Comparison of ENCODE assay signal across 8 mouse cellular contexts in genomic region chr5:137746851-137747325, GRCm38 (mm10). TPM values are rescaled to one million over a fixed set of nuclear protein-coding genes. Genes with fewer than 3 reads are reported as not detected.
DNase-seq lines count a peak whose midpoint lies in the region; ATAC-seq and TF ChIP-seq lines count a peak whose summit lies in the region.

No protein-coding gene starts in this region.

- DNase-seq in kidney, adult 18-20 months = no peak
- no peak for DNase-seq in heart, postnatal 0 days (ENCODE audit: low spot score)
- peak; percentile 62 to 79 for DNase-seq in spleen, postnatal 10 days (ENCODE audit: low spot score in 2 of 2)
- no peak for DNase-seq in frontal cortex, postnatal 36 days (ENCODE audit: low spot score in 2 of 2)
- no peak for DNase-seq in layer of hippocampus, postnatal 36 days

- H3K4me1 ChIP-seq in kidney, embryonic 16.5 days (ENCODE audit: insufficient read depth, low read length) = peaks cover 30% of the 10 kb centered on the region
- peaks cover 9% of the 10 kb centered on the region for H3K4me1 ChIP-seq in bone marrow macrophage, adult 2 months (ENCODE audit: control insufficient read depth, insufficient read depth, low read length)
- peaks cover 30% of the 10 kb centered on the region for H3K4me1 ChIP-seq in heart, postnatal 0 days (ENCODE audit: control insufficient read depth, insufficient read depth)
- H3K4me1 ChIP-seq in liver, embryonic 12.5 days = peaks cover 66% of the 10 kb centered on the region

- no peak for TF ChIP-seq POLR2A in bone marrow macrophage, adult 2 months (IDR thresholded peaks at IDR 0.05; ENCODE audit: borderline replicate concordance, low read depth, low read length)

- H3K27ac ChIP-seq in kidney, embryonic 16.5 days (ENCODE audit: low read length) = peak overlapping the region; percentile 95
- H3K27ac ChIP-seq in bone marrow macrophage, adult 2 months (ENCODE audit: insufficient read depth, low read depth, low read length) = peak overlapping the region; percentile 90
- H3K27ac ChIP-seq in heart, postnatal 0 days (ENCODE audit: low read depth) = peak overlapping the region; percentile 99
- peak overlapping the region; percentile 99 for H3K27ac ChIP-seq in liver, embryonic 12.5 days

- peak overlapping the region; percentile 72 for H3K4me3 ChIP-seq in kidney, embryonic 16.5 days (ENCODE audit: low read length)
- H3K4me3 ChIP-seq in bone marrow macrophage, adult 2 months (ENCODE audit: insufficient read depth, low read length) = peak overlapping the region; percentile 79
- peak overlapping the region; percentile 71 for H3K4me3 ChIP-seq in heart, postnatal 0 days (ENCODE audit: low read depth, low read length)
- H3K4me3 ChIP-seq in liver, embryonic 12.5 days = peak overlapping the region; percentile 83

- no peak for TF ChIP-seq CTCF in bone marrow macrophage, adult 2 months (IDR thresholded peaks at IDR 0.05; ENCODE audit: low read depth, low read length)
- no peak for TF ChIP-seq CTCF in heart, postnatal 0 days (IDR thresholded peaks at IDR 0.05; ENCODE audit: low read depth)

- H3K9me3 ChIP-seq in kidney, embryonic 16.5 days (ENCODE audit: low read length) = no peaks in the 10 kb centered on the region
- no peaks in the 10 kb centered on the region for H3K9me3 ChIP-seq in heart, postnatal 0 days (replicated peaks; ENCODE audit: control insufficient read depth, low read length)
- no peaks in the 10 kb centered on the region for H3K9me3 ChIP-seq in liver, embryonic 12.5 days (replicated peaks)

- H3K9ac ChIP-seq in kidney, embryonic 16.5 days (replicated peaks; ENCODE audit: low read length) = peak overlapping the region; percentile 85
- H3K9ac ChIP-seq in heart, postnatal 0 days (replicated peaks; ENCODE audit: low read depth, low read length) = peak overlapping the region; percentile 92
- H3K9ac ChIP-seq in liver, embryonic 12.5 days = peak overlapping the region; percentile 96

- ATAC-seq in kidney, embryonic 16.5 days (ENCODE audit: low FRiP score, low TSS enrichment) = no peak
- no peak for ATAC-seq in heart, postnatal 0 days (ENCODE audit: insufficient read depth, low read depth)
- ATAC-seq in liver, embryonic 12.5 days = no peak

- H3K4me2 ChIP-seq in kidney, embryonic 16.5 days (replicated peaks; ENCODE audit: low read depth, low read length) = peak overlapping the region; percentile 99
- peak overlapping the region; percentile 100 for H3K4me2 ChIP-seq in heart, postnatal 0 days (ENCODE audit: low read depth, low read length)
- H3K4me2 ChIP-seq in liver, embryonic 12.5 days = peak overlapping the region; percentile 93

- no peak for TF ChIP-seq EP300 in heart, postnatal 0 days (IDR thresholded peaks at IDR 0.05; ENCODE audit: low read depth)

- peaks cover 12% of the 10 kb centered on the region for H3K36me3 ChIP-seq in kidney, embryonic 16.5 days (ENCODE audit: insufficient read depth, low read length)
- H3K36me3 ChIP-seq in heart, postnatal 0 days (replicated peaks; ENCODE audit: control insufficient read depth, insufficient read depth, low read length) = peaks cover 10% of the 10 kb centered on the region; the same call in 1 of the 2 replicates
- H3K36me3 ChIP-seq in liver, embryonic 12.5 days = peaks cover 26% of the 10 kb centered on the region

- under 1% methylated on average over 16 of the region's 16 CpGs for WGBS in kidney, embryonic 16.5 days
- WGBS in heart, postnatal 0 days = 1% methylated on average over 16 of the region's 16 CpGs
- under 1% methylated on average over 16 of the region's 16 CpGs for WGBS in liver, embryonic 12.5 days (ENCODE audit: insufficient replicate concordance)

- H3K27me3 ChIP-seq in kidney, embryonic 16.5 days (ENCODE audit: insufficient read depth, low read length) = no peaks in the 10 kb centered on the region
- no peaks in the 10 kb centered on the region for H3K27me3 ChIP-seq in heart, postnatal 0 days (ENCODE audit: control insufficient read depth, insufficient read depth, low read length)
- no peaks in the 10 kb centered on the region; the same call in 1 of the 2 replicates for H3K27me3 ChIP-seq in liver, embryonic 12.5 days (replicated peaks)

RNA-seq across cellular contexts. Expression of gene Tsc22d4, which starts 1.4 kb away (rescaled TPM):
- polyA plus RNA-seq in kidney, embryonic 16.5 days (2015; fragmentation: Nextera tagmentation; extraction: Ambion mirVana) = 126 and 129 TPM in 2 replicates
- polyA plus RNA-seq in bone marrow macrophage, adult 2 months (2012; ENCODE audit: insufficient read depth, insufficient read length, missing spikeins) = 179 and 198 TPM in 2 replicates
- total RNA-seq in heart, postnatal 0 days (2014; rRNA removed; ENCODE audit: low replicate concordance) = 167 and 192 TPM in 2 replicates
- polyA plus RNA-seq in heart, postnatal 0 days (2015; fragmentation: Nextera tagmentation; extraction: Ambion mirVana) = 221 and 232 TPM in 2 replicates
- polyA plus RNA-seq in liver, embryonic 12.5 days (2016; fragmentation: Nextera tagmentation; extraction: Ambion mirVana) = 96.0 and 99.2 TPM in 2 replicates
- total RNA-seq in layer of hippocampus, postnatal 36 days (2021) = 100 to 1,000 TPM; 170 to 176 TPM

RNA-seq across cellular contexts. Expression of gene Nyap1, which starts 5.5 kb away (rescaled TPM):
- polyA plus RNA-seq in kidney, embryonic 16.5 days (2015; fragmentation: Nextera tagmentation; extraction: Ambion mirVana) = 2.1 and 2.2 TPM in 2 replicates
- polyA plus RNA-seq in bone marrow macrophage, adult 2 months (2012; ENCODE audit: insufficient read depth, insufficient read length, missing spikeins) = 1.5 and 1.9 TPM in 2 replicates
- 1.3 and 5.8 TPM in 2 replicates for total RNA-seq in heart, postnatal 0 days (2014; rRNA removed; ENCODE audit: low replicate concordance)
- polyA plus RNA-seq in heart, postnatal 0 days (2015; fragmentation: Nextera tagmentation; extraction: Ambion mirVana) = 0.56 and 0.65 TPM in 2 replicates
- 0.33 and 0.38 TPM in 2 replicates for polyA plus RNA-seq in liver, embryonic 12.5 days (2016; fragmentation: Nextera tagmentation; extraction: Ambion mirVana)
- 10 to 100 TPM; 65.4 to 66.3 TPM for total RNA-seq in layer of hippocampus, postnatal 36 days (2021)

RNA-seq across cellular contexts. Expression of gene Ppp1r35, which starts 31.8 kb away (rescaled TPM):
- 26.0 and 32.1 TPM in 2 replicates for polyA plus RNA-seq in kidney, embryonic 16.5 days (2015; fragmentation: Nextera tagmentation; extraction: Ambion mirVana)
- polyA plus RNA-seq in bone marrow macrophage, adult 2 months (2012; ENCODE audit: insufficient read depth, insufficient read length, missing spikeins) = 28.3 and 36.2 TPM in 2 replicates
- total RNA-seq in heart, postnatal 0 days (2014; rRNA removed; ENCODE audit: low replicate concordance) = 24.0 and 24.5 TPM in 2 replicates
- 10.4 and 15.4 TPM in 2 replicates for polyA plus RNA-seq in heart, postnatal 0 days (2015; fragmentation: Nextera tagmentation; extraction: Ambion mirVana)
- polyA plus RNA-seq in liver, embryonic 12.5 days (2016; fragmentation: Nextera tagmentation; extraction: Ambion mirVana) = 38.6 and 39.2 TPM in 2 replicates
- 10 to 100 TPM; 24.1 to 24.6 TPM for total RNA-seq in layer of hippocampus, postnatal 36 days (2021)

RNA-seq across cellular contexts. Expression of gene Mepce, which starts 40.6 kb away (rescaled TPM):
- polyA plus RNA-seq in kidney, embryonic 16.5 days (2015; fragmentation: Nextera tagmentation; extraction: Ambion mirVana) = 11.0 and 11.2 TPM in 2 replicates
- 31.3 and 35.4 TPM in 2 replicates for polyA plus RNA-seq in bone marrow macrophage, adult 2 months (2012; ENCODE audit: insufficient read depth, insufficient read length, missing spikeins)
- total RNA-seq in heart, postnatal 0 days (2014; rRNA removed; ENCODE audit: low replicate concordance) = 18.0 and 19.6 TPM in 2 replicates
- polyA plus RNA-seq in heart, postnatal 0 days (2015; fragmentation: Nextera tagmentation; extraction: Ambion mirVana) = 5.0 and 5.4 TPM in 2 replicates
- polyA plus RNA-seq in liver, embryonic 12.5 days (2016; fragmentation: Nextera tagmentation; extraction: Ambion mirVana) = 9.0 and 9.2 TPM in 2 replicates
- 10 to 100 TPM; 40.8 to 44.5 TPM for total RNA-seq in layer of hippocampus, postnatal 36 days (2021)

RNA-seq across cellular contexts. Expression of gene Zcwpw1, which starts 40.7 kb away (rescaled TPM):
- polyA plus RNA-seq in kidney, embryonic 16.5 days (2015; fragmentation: Nextera tagmentation; extraction: Ambion mirVana) = 24.8 and 31.8 TPM in 2 replicates
- 6.1 TPM in 2 replicates for polyA plus RNA-seq in bone marrow macrophage, adult 2 months (2012; ENCODE audit: insufficient read depth, insufficient read length, missing spikeins)
- 1.4 and 8.7 TPM in 2 replicates for total RNA-seq in heart, postnatal 0 days (2014; rRNA removed; ENCODE audit: low replicate concordance)
- 2.2 and 3.6 TPM in 2 replicates for polyA plus RNA-seq in heart, postnatal 0 days (2015; fragmentation: Nextera tagmentation; extraction: Ambion mirVana)
- 6.9 and 7.5 TPM in 2 replicates for polyA plus RNA-seq in liver, embryonic 12.5 days (2016; fragmentation: Nextera tagmentation; extraction: Ambion mirVana)
- 1 to 10 TPM; 5.2 to 7.1 TPM for total RNA-seq in layer of hippocampus, postnatal 36 days (2021)

Comparison
In these comparisons a context has a peak if more than half of its experiments do, and no peak if none do; other contexts are left out.
1. DNase-seq: peak in spleen, postnatal 10 days (2 of 2); none in kidney, adult 18-20 months (single experiment), heart, postnatal 0 days (single experiment), frontal cortex, postnatal 36 days (0 of 2) and layer of hippocampus, postnatal 36 days (0 of 2).
2. Peak in every context shown above with its lines, with median percentiles within 50 percentile points of each other: H3K27ac ChIP-seq, H3K4me2 ChIP-seq, H3K4me3 ChIP-seq and H3K9ac ChIP-seq.